8 mouse cellular contexts compared by ENCODE assay signal in genomic region chr10:20954221-20954620, GRCm38 (mm10). TPM values are rescaled to one million over a fixed set of nuclear protein-coding genes. Genes with fewer than 3 reads are reported as not detected.
DNase-seq lines count a peak whose midpoint lies in the region; ATAC-seq and TF ChIP-seq lines count a peak whose summit lies in the region.

No protein-coding gene starts in this region.

- H3K27me3 ChIP-seq in intestine, embryonic 14.5 days (replicated peaks; ENCODE audit: control insufficient read depth, insufficient read depth, low read length): no peaks in the 10 kb centered on the region
- no peaks in the 10 kb centered on the region for H3K27me3 ChIP-seq in midbrain, embryonic 13.5 days

- peak; percentile 49 for ATAC-seq in frontal cortex, adult (ENCODE audit: low TSS enrichment)
- no peak for ATAC-seq in intestine, embryonic 14.5 days (replicated peaks; ENCODE audit: low FRiP score, low TSS enrichment, low read depth)
- ATAC-seq in midbrain, embryonic 13.5 days: peak; percentile 38

- WGBS in intestine, embryonic 14.5 days: 40% methylated on average over 26 of the region's 26 CpGs
- 36% methylated on average over 26 of the region's 26 CpGs for WGBS in midbrain, embryonic 13.5 days

- peak overlapping the region; percentile 56 for H3K4me3 ChIP-seq in gastrocnemius, adult 2 months
- H3K4me3 ChIP-seq in intestine, embryonic 14.5 days (ENCODE audit: low read depth, low read length): peak overlapping the region; percentile 22
- H3K4me3 ChIP-seq in midbrain, embryonic 13.5 days (replicated peaks): peak overlapping the region; percentile 39

- H3K27ac ChIP-seq in gastrocnemius, adult 2 months: no peak overlapping the region
- no peak overlapping the region for H3K27ac ChIP-seq in intestine, embryonic 14.5 days (ENCODE audit: low read depth)
- H3K27ac ChIP-seq in midbrain, embryonic 13.5 days: no peak overlapping the region

- no peaks in the 10 kb centered on the region; the same call in 1 of the 2 replicates for H3K4me1 ChIP-seq in intestine, embryonic 14.5 days (replicated peaks; ENCODE audit: control insufficient read depth, insufficient read depth, low read length)
- H3K4me1 ChIP-seq in midbrain, embryonic 13.5 days (replicated peaks): peaks cover 7% of the 10 kb centered on the region

- peak overlapping the region; percentile 46 for H3K4me2 ChIP-seq in intestine, embryonic 14.5 days (ENCODE audit: low read length)
- H3K4me2 ChIP-seq in midbrain, embryonic 13.5 days (replicated peaks): peak overlapping the region; percentile 63

- no peak for TF ChIP-seq CTCF in gastrocnemius, adult 2 months (IDR thresholded peaks at IDR 0.05)

- H3K9me3 ChIP-seq in intestine, embryonic 14.5 days (ENCODE audit: control insufficient read depth, low read length): no peaks in the 10 kb centered on the region
- no peaks in the 10 kb centered on the region for H3K9me3 ChIP-seq in midbrain, embryonic 13.5 days

- peak; percentile 49 for DNase-seq in gastrocnemius, adult 2 months
- no peak for DNase-seq in gastrocnemius, adult 18-20 months (ENCODE audit: low spot score)
- DNase-seq in cerebellum, adult 8-10 months: peak; percentile 69
- peak; percentile 76 for DNase-seq in intestine, embryonic 14.5 days (ENCODE audit: low spot score)
- peak; percentile 71 to 74 for DNase-seq in left cerebral cortex, postnatal 36 days (ENCODE audit: low spot score in 2 of 2)
- peak; percentile 53 to 85 for DNase-seq in spleen, postnatal 10 days (ENCODE audit: low spot score in 2 of 2)

- no peak overlapping the region for H3K9ac ChIP-seq in intestine, embryonic 14.5 days (ENCODE audit: low read length)
- H3K9ac ChIP-seq in midbrain, embryonic 13.5 days (replicated peaks): no peak overlapping the region; the same call in 1 of the 2 replicates

- no peaks in the 10 kb centered on the region for H3K36me3 ChIP-seq in intestine, embryonic 14.5 days (ENCODE audit: control insufficient read depth, insufficient read depth, low read length)
- H3K36me3 ChIP-seq in midbrain, embryonic 13.5 days: no peaks in the 10 kb centered on the region

- intact Hi-C loops in gastrocnemius, adult 2 months (cut with DNase I): loop anchor here (5.0 kb wide), 1 partner anchor 642 kb away; the partner anchor contains the start of gene Bclaf1
- intact Hi-C loops in left cerebral cortex, postnatal 36 days (cut with DNase I): loop anchor here (10.0 kb wide), 1 partner anchor 779 kb away; no protein-coding TSS in a partner anchor

RNA-seq across cellular contexts. Expression of gene Ahi1, which starts 1.9 kb away (rescaled TPM):
- total RNA-seq in gastrocnemius, adult 2 months (2021): 1 to 10 TPM in 1 of 2 experiments, under 1 TPM in 1; 0.74 to 1.5 TPM
- total RNA-seq in gastrocnemius, adult 18-20 months (2021): under 1 TPM; 0.50 to 0.88 TPM
- polyA plus RNA-seq in intestine, embryonic 14.5 days (2014; fragmentation: Nextera tagmentation; extraction: Ambion mirVana): 10.5 and 11.2 TPM in 2 replicates
- 100 to 1,000 TPM; 132 to 191 TPM for total RNA-seq in left cerebral cortex, postnatal 36 days (2021)
- 58.1 and 67.4 TPM in 2 replicates for polyA plus RNA-seq in midbrain, embryonic 13.5 days (2015; fragmentation: Nextera tagmentation; extraction: Ambion mirVana)

Comparison
In these comparisons a context has a peak if more than half of its experiments do, and no peak if none do; other contexts are left out.
1. RNA of gene Ahi1, which starts 1.9 kb away (total RNA-seq): 132 to 191 TPM in left cerebral cortex, postnatal 36 days; 0.74 to 1.5 TPM in gastrocnemius, adult 2 months and 0.50 to 0.88 TPM in gastrocnemius, adult 18-20 months; every median in the first group is over 10 times any median in the second.
2. Peak in every context shown above with its lines, with median percentiles within 50 percentile points of each other: H3K4me3 ChIP-seq.